Mouse (Mus musculus) heart, embryonic 15.5 days (tissue): ENCODE measurements around the gene Ctc1. TPM values are rescaled to one million over a fixed set of nuclear protein-coding genes. Genes with fewer than 3 reads are reported as not detected.
"Not testable (repeated sequence)": the region's sequence is repeated elsewhere in the genome, so short reads cannot be mapped to it uniquely, and the experiment has no call there.

ENCODE experiments used
- ATAC-seq: fragments of 200-750 bp; cut with Nextera tagmentation; replicated peaks from 2 replicates; pipeline ENCODE4 v1.8.0; 2017; ENCODE audit warnings: low read depth, moderate TSS enrichment; ENCODE audit not compliant: insufficient number of reproducible peaks, insufficient read depth, low FRiP score
- H3K27ac ChIP-seq: fragments of 300-500 bp; sonication (generic); 2 replicates; pipeline ENCODE4 v1.5.1; 2015; ENCODE audit warnings: mild to moderate bottlenecking, inconsistent platforms
- H3K27me3 ChIP-seq: fragments of 300-500 bp; sonication (generic); 2 replicates; pipeline ENCODE4 v1.6.1; 2015; ENCODE audit warnings: inconsistent platforms
- H3K36me3 ChIP-seq: fragments of 300-500 bp; sonication (generic); 2 replicates; pipeline ENCODE4 v1.6.1; 2015; ENCODE audit warnings: mild to moderate bottlenecking, inconsistent platforms
- H3K4me1 ChIP-seq: fragments of 300-500 bp; sonication (generic); replicated peaks from 2 replicates; pipeline ENCODE4 v1.6.1; 2015; ENCODE audit warnings: inconsistent platforms
- H3K4me2 ChIP-seq: fragments of 300-500 bp; sonication (generic); 2 replicates; pipeline ENCODE4 v1.6.1; 2015; ENCODE audit warnings: inconsistent platforms, mild to moderate bottlenecking, moderate library complexity
- H3K4me3 ChIP-seq: fragments of 300-500 bp; sonication (generic); 2 replicates; pipeline ENCODE4 v1.5.1; 2015; ENCODE audit warnings: mild to moderate bottlenecking, inconsistent platforms
- H3K9ac ChIP-seq: fragments of 300-500 bp; sonication (generic); 2 replicates; pipeline ENCODE4 v1.6.1; 2015; ENCODE audit warnings: mild to moderate bottlenecking, inconsistent platforms
- H3K9me3 ChIP-seq: fragments of 300-500 bp; sonication (generic); replicated peaks from 2 replicates; pipeline ENCODE4 v1.6.1; 2016; ENCODE audit warnings: inconsistent platforms
- WGBS: fragments of 180-500 bp; shearing (Covaris S2); methylation state at CpG from one replicate; pipeline ENCODE4 v1.1.7; 2015; ENCODE audit warnings: mixed read lengths; 5-methylcytosine and 5-hydroxymethylcytosine counted together
- polyA plus RNA-seq: library from polyadenylated mRNA; unstranded; fragments of >200 nt; fragmentation: Nextera tagmentation; extraction: Ambion mirVana; gene quantifications from 2 replicates; pipeline ENCODE4 v1.2.1, GENCODE M21; 2015

Ctc1 gene
- 38.3 and 47.5 TPM in 2 replicates for polyA plus RNA-seq

- no peaks in the 10 kb centered on the region for H3K9me3 ChIP-seq
- peaks cover 22% of the 10 kb centered on the region for H3K4me1 ChIP-seq
- peak; percentile 92 for ATAC-seq
- 2% methylated on average over 38 of the region's 38 CpGs for WGBS
- H3K36me3 ChIP-seq, result peaks cover 2% of the 10 kb centered on the region; the same call in 1 of the 2 replicates
- peak within 1 kb of the TSS; percentile 94 for H3K27ac ChIP-seq
- peak within 1 kb of the TSS; percentile 63 for H3K4me3 ChIP-seq
- H3K9ac ChIP-seq, result peak within 1 kb of the TSS; percentile 65
- peak within 1 kb of the TSS; percentile 67 for H3K4me2 ChIP-seq
- no peaks in the 10 kb centered on the region for H3K27me3 ChIP-seq
Measured at GRCm38 (mm10) chr11:69015644-69016441, at the start of gene Ctc1. Gene Ctc1 (plus strand): TSS chr11:69015911.

- peak overlapping the region; percentile 93 for H3K4me2 ChIP-seq
- H3K27ac ChIP-seq, result no peak overlapping the region
- H3K9ac ChIP-seq, result no peak overlapping the region
- no peak overlapping the region for H3K4me3 ChIP-seq
- H3K9me3 ChIP-seq, result no peaks in the 10 kb centered on the region
- WGBS, result 47% methylated on average over 1 of the region's 1 CpGs
- peaks cover 27% of the 10 kb centered on the region for H3K4me1 ChIP-seq
- no peaks in the 10 kb centered on the region for H3K36me3 ChIP-seq
- H3K27me3 ChIP-seq, result no peaks in the 10 kb centered on the region
- no peak for ATAC-seq
Measured at GRCm38 (mm10) chr11:68966554-68966953, 49.2 kb upstream of the Ctc1 start.

GRCm38 (mm10) chr11:68967337-68968282, 48.1 kb upstream of the Ctc1 start, which contains the start of gene Slc25a35:
Gene Slc25a35 (plus strand): TSS chr11:68968131.
- Histone ChIP-seq H3K27me3 (no peaks in the 10 kb centered on the region), H3K4me3 (peak within 1 kb of the TSS; percentile 62), H3K36me3 (no peaks in the 10 kb centered on the region), H3K9me3 (no peaks in the 10 kb centered on the region), H3K4me2 (peak within 1 kb of the TSS; percentile 93), H3K9ac (peak within 1 kb of the TSS; percentile 66), H3K4me1 (peaks cover 34% of the 10 kb centered on the region), H3K27ac (peak within 1 kb of the TSS; percentile 8; the same call in 1 of the 2 replicates)
- peak; percentile 91 for ATAC-seq
- 1% methylated on average over 50 of the region's 50 CpGs for WGBS

- Histone ChIP-seq H3K36me3 (no peaks in the 10 kb centered on the region), H3K9me3 (no peaks in the 10 kb centered on the region), H3K4me1 (peaks cover 40% of the 10 kb centered on the region), H3K27ac (no peak overlapping the region), H3K4me2 (no peak overlapping the region), H3K4me3 (no peak overlapping the region), H3K9ac (no peak overlapping the region), H3K27me3 (no peaks in the 10 kb centered on the region)
- WGBS, result 86% methylated on average over 11 of the region's 11 CpGs
- no peak for ATAC-seq
Measured at GRCm38 (mm10) chr11:68968752-68969151, 47.0 kb upstream of the Ctc1 start.

GRCm38 (mm10) chr11:68970232-68970631, 45.5 kb upstream of the Ctc1 start:
- Histone ChIP-seq H3K27me3 (no peaks in the 10 kb centered on the region), H3K9ac (no peak overlapping the region), H3K4me3 (no peak overlapping the region), H3K36me3 (no peaks in the 10 kb centered on the region), H3K4me1 (peaks cover 44% of the 10 kb centered on the region), H3K9me3 (no peaks in the 10 kb centered on the region), H3K27ac (no peak overlapping the region), H3K4me2 (no peak overlapping the region)
- ATAC-seq, result no peak
- 67% methylated on average over 4 of the region's 4 CpGs for WGBS

GRCm38 (mm10) chr11:68973250-68974058, 42.3 kb upstream of the Ctc1 start:
- WGBS, result under 1% methylated on average over 38 of the region's 38 CpGs
- Histone ChIP-seq H3K4me2 (peak overlapping the region; percentile 79), H3K4me3 (peak overlapping the region; percentile 57)

GRCm38 (mm10) chr11:68974059-68974450, 41.7 kb upstream of the Ctc1 start:
- Histone ChIP-seq H3K4me3 (peak overlapping the region; percentile 57), H3K36me3 (no peaks in the 10 kb centered on the region), H3K4me2 (peak overlapping the region; percentile 79), H3K27me3 (no peaks in the 10 kb centered on the region; the same call in 1 of the 2 replicates), H3K27ac (no peak overlapping the region), H3K4me1 (peaks cover 32% of the 10 kb centered on the region), H3K9ac (peak overlapping the region; percentile 56), H3K9me3 (no peaks in the 10 kb centered on the region)
- ATAC-seq, result no peak
- WGBS, result 35% methylated on average over 6 of the region's 6 CpGs

More at GRCm38 (mm10) chr11:68973250-68974058, 42.3 kb upstream of the Ctc1 start:
- Histone ChIP-seq H3K9ac (peak overlapping the region; percentile 56), H3K27ac (peak overlapping the region; percentile 54), H3K4me1 (peaks cover 35% of the 10 kb centered on the region)
- not testable (repeated sequence) for H3K9me3 ChIP-seq, H3K36me3 ChIP-seq, H3K27me3 ChIP-seq
- peak; percentile 83 for ATAC-seq

- H3K4me3 ChIP-seq, result peak within 1 kb of the TSS; percentile 57
- H3K9ac ChIP-seq, result peak within 1 kb of the TSS; percentile 56; the same call in 1 of the 2 replicates
- H3K27me3 ChIP-seq, result no peaks in the 10 kb centered on the region; the same call in 1 of the 2 replicates
- 71% methylated on average over 7 of the region's 7 CpGs for WGBS
- H3K4me1 ChIP-seq, result peaks cover 31% of the 10 kb centered on the region
- H3K27ac ChIP-seq, result no peak within 1 kb of the TSS
- H3K36me3 ChIP-seq, result no peaks in the 10 kb centered on the region
- no peak for ATAC-seq
- peak within 1 kb of the TSS; percentile 79 for H3K4me2 ChIP-seq
- no peaks in the 10 kb centered on the region for H3K9me3 ChIP-seq
Measured at GRCm38 (mm10) chr11:68975085-68975484, 40.6 kb upstream of the Ctc1 start, which contains the start of gene Rangrf. Gene Rangrf (minus strand): TSS chr11:68975185.

GRCm38 (mm10) chr11:68975601-68976000, 40.1 kb upstream of the Ctc1 start:
- ATAC-seq, result no peak
- no peak overlapping the region for H3K9ac ChIP-seq
- H3K4me1 ChIP-seq, result peaks cover 25% of the 10 kb centered on the region

GRCm38 (mm10) chr11:68979320-68979733, 36.4 kb upstream of the Ctc1 start:
- Histone ChIP-seq H3K27me3 (no peaks in the 10 kb centered on the region; the same call in 1 of the 2 replicates), H3K36me3 (no peaks in the 10 kb centered on the region), H3K9ac (no peak overlapping the region), H3K4me3 (no peak overlapping the region), H3K27ac (no peak overlapping the region), H3K4me1 (no peaks in the 10 kb centered on the region), H3K9me3 (no peaks in the 10 kb centered on the region), H3K4me2 (no peak overlapping the region)
- WGBS, result 46% methylated on average over 5 of the region's 5 CpGs
- ATAC-seq, result no peak

More at GRCm38 (mm10) chr11:68975601-68976000, 40.1 kb upstream of the Ctc1 start:
- 68% methylated on average over 1 of the region's 1 CpGs for WGBS
- H3K4me3 ChIP-seq, result no peak overlapping the region
- no peak overlapping the region for H3K27ac ChIP-seq
- H3K4me2 ChIP-seq, result no peak overlapping the region
- no peaks in the 10 kb centered on the region for H3K9me3 ChIP-seq
- no peaks in the 10 kb centered on the region for H3K36me3 ChIP-seq
- no peaks in the 10 kb centered on the region; the same call in 1 of the 2 replicates for H3K27me3 ChIP-seq
